Mouse (Mus musculus) E14TG2a.4 (cell line): Measurements from ENCODE around the gene Camk2b.

Experiments
- H3K27me3 ChIP-seq: 2 replicates; pipeline ENCODE4 v1.6.1; 2014; ENCODE audit warnings: low read length, control low read depth; ENCODE audit not compliant: insufficient read depth
- H3K36me3 ChIP-seq: 2 replicates; pipeline ENCODE4 v1.6.1; 2014; ENCODE audit warnings: low read length, control low read depth; ENCODE audit not compliant: insufficient read depth
- H3K4me1 ChIP-seq: replicated peaks from 2 replicates; pipeline ENCODE4 v1.6.1; 2014; ENCODE audit warnings: low read depth, low read length, control low read depth
- H3K4me3 ChIP-seq: replicated peaks from 2 replicates; pipeline ENCODE4 v1.5.1; 2014; ENCODE audit warnings: mild to moderate bottlenecking, low read length
- H3K9me3 ChIP-seq: 2 replicates; pipeline ENCODE4 v1.6.1; 2014; ENCODE audit warnings: low read length, control low read depth
- CTCF ChIP-seq: conservative IDR thresholded peaks from 2 replicates; pipeline ENCODE4 v1.5.1; 2014; ENCODE audit warnings: low read length
- NANOG ChIP-seq: IDR thresholded peaks from 2 replicates; pipeline ENCODE4 v1.6.1; 2014; ENCODE audit warnings: borderline replicate concordance, low read length, mixed read lengths
- POU5F1 ChIP-seq: IDR thresholded peaks from 2 replicates; pipeline ENCODE4 v1.6.1; 2014; ENCODE audit warnings: low read length, borderline replicate concordance

The Camk2b gene

DNA sequence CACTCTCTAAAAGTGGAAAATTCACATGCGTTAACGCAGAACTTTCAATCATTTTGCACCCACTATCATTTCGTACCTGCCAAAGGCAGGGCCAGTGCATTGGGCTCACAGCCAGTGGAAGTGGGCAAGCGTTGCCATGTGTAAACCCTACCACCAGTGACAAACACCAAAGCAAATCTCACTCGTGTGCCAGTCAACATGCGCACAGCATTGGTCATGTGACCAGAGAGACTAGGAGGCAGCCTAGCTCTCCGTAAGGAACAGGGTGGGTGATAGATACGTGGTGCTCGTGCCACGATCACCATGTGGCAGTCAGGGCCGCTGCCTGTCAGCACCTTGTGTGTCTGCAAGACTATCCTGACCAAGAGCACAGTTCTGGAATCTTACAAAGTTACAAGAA is 3.8 kb downstream of the Camk2b start:
- Histone ChIP-seq H3K36me3 (no peaks in the 10 kb centered on the region), H3K9me3 (no peaks in the 10 kb centered on the region), H3K27me3 (peaks cover 39% of the 10 kb centered on the region), H3K4me3 (no peak overlapping the region), H3K4me1 (peaks cover 75% of the 10 kb centered on the region)
- TF ChIP-seq CTCF: no peak
- no peak for TF ChIP-seq NANOG
- no peak for TF ChIP-seq POU5F1

DNA sequence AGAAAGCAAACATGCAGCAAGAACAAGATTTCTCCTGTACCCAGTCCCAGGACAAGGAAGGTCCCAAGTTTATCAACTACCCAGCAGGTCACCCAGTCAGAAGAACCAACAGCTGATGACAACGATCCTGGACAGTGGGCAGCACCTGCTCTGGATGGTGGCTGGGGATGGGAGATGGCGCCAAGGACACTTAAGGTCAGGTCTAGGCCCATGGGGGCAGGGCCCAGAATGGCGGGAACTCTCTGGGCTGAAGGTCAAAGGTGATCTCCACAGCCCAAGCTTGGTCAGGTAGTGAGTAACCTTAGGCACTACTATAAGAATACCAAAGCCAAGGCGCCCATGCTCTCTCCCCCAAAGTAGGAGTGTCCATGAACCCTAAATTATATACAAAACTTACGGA is 4.3 kb downstream of the Camk2b start:
- Histone ChIP-seq H3K36me3 (no peaks in the 10 kb centered on the region), H3K4me1 (peaks cover 71% of the 10 kb centered on the region), H3K27me3 (peaks cover 38% of the 10 kb centered on the region), H3K9me3 (no peaks in the 10 kb centered on the region), H3K4me3 (peak overlapping the region; percentile 49)
- TF ChIP-seq CTCF (no peak), NANOG (no peak), POU5F1 (no peak)

DNA sequence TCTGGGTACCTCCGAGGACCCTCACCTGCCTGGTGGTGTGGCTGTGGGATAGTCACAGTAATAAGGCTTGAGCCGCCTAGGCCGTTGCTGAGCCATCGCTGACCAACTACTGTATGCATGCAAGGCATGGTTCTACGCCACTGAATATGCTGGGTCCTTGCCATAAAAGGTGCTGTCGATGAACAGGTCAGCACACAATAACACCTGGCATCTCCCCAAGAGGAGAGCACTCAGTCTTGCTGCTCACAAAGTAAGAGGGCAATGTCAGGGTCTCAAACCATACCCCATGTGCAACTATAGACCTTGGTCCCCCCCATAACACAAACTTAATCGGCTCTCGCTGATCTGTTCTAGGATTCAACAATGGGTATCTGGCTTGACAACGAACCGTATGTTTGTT is 7.0 kb downstream of the Camk2b start:
- TF ChIP-seq CTCF (no peak), POU5F1 (no peak), NANOG (no peak)
- peaks cover 15% of the 10 kb centered on the region for H3K27me3 ChIP-seq
- no peaks in the 10 kb centered on the region for H3K9me3 ChIP-seq
- H3K4me3 ChIP-seq: no peak overlapping the region
- H3K4me1 ChIP-seq: peaks cover 54% of the 10 kb centered on the region
- H3K36me3 ChIP-seq: no peaks in the 10 kb centered on the region

DNA sequence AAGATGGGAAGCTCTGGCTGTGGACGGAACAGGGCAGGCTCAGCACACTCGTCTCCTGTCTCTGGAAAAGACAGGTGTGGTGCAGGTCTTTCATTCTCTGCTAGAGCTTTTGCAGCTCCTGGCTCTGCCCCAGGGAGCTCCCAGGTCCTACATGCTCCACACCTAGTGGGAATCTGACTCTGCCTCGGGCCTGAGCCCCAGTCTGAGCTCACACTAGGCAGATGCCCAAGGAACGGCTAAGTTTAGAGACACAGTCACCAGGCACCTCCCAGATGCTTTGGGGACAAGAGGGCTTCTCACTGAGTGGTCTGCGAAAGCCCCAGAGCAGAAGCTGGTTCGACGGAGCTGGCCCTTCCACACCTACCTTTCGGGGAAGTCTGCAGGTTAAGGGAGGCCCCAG is 12.8 kb downstream of the Camk2b start:
- H3K4me3 ChIP-seq: no peak overlapping the region
- TF ChIP-seq NANOG (no peak), POU5F1 (no peak), CTCF (no peak)

DNA sequence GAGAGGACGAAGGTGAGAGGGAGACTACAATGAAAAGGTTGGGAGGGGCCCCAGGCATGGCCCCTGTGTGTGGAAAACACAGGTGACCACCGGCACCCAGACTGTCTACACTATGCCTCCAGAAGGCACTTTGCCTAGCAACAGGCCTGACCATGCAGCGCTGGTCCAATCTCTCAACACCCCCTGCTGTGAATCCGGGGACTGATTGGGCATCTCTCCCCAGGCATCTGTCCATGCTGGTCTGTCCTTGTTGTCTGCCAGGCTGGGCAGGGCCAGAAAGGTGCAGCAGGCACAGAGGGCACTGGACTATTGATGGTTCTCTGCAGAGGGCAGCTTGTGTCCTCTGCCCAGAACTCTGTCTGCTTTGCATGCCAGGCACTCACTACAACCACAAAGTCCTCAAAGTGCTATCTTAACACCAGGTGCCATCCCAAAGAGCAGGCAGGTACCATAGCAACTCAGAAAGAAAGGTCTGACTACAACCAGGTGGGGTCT is 16.0 kb downstream of the Camk2b start:
- H3K9me3 ChIP-seq: no peaks in the 10 kb centered on the region
- no peaks in the 10 kb centered on the region for H3K36me3 ChIP-seq
- peaks cover 21% of the 10 kb centered on the region for H3K4me1 ChIP-seq
- TF ChIP-seq CTCF (no peak), POU5F1 (no peak), NANOG (no peak)
- no peaks in the 10 kb centered on the region for H3K27me3 ChIP-seq
- H3K4me3 ChIP-seq: no peak overlapping the region

More for the DNA sequence above, 12.8 kb downstream of the Camk2b start:
- Histone ChIP-seq H3K36me3 (no peaks in the 10 kb centered on the region), H3K9me3 (no peaks in the 10 kb centered on the region), H3K4me1 (peaks cover 17% of the 10 kb centered on the region), H3K27me3 (no peaks in the 10 kb centered on the region)

DNA sequence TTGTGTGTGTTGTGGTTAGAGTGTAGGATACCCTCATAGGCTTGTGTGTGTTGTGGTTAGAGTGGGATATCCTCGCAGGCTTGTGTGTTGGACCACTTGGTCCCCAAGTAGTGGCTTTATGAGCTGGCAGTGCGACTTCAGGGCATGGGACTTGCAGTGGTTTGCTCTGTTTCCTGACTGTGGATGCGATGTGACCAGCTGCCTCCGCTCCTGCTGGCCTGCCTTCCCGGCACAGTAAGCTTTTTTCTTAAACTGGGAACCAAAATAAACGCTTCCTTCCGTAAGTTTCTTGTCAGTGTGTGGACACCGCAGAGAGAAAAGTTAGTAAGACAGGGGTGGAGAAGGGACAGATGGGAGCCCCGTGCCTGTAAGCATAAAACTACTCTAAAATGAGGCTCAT is 18.0 kb downstream of the Camk2b start:
- H3K4me3 ChIP-seq: no peak overlapping the region
- TF ChIP-seq NANOG: no peak
- no peak for TF ChIP-seq POU5F1
- no peak for TF ChIP-seq CTCF
- no peaks in the 10 kb centered on the region for H3K9me3 ChIP-seq
- no peaks in the 10 kb centered on the region for H3K27me3 ChIP-seq
- peaks cover 26% of the 10 kb centered on the region for H3K4me1 ChIP-seq
- no peaks in the 10 kb centered on the region for H3K36me3 ChIP-seq

DNA sequence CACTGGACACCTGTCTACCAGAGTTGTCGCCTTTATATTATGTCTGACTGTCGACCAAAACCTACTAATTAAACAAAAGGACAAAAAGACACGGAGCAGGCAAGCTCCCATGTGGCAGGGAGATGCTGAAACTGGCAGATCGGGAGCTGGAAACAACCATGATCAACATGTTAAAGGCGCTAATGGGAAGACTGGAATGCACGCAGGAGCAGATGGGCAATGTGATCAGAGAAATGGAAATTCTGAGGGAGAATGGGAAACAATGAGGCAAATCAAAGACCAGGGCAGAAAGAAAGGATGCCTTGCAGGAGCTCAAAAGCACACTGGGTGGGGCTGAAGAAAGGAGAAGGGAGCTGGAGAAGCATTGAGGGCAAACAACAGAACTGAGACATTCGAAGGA is 27.2 kb downstream of the Camk2b start:
- Histone ChIP-seq H3K4me1 (peaks cover 60% of the 10 kb centered on the region), H3K9me3 (peaks cover 18% of the 10 kb centered on the region), H3K36me3 (no peaks in the 10 kb centered on the region), H3K27me3 (peaks cover 6% of the 10 kb centered on the region; the same call in 1 of the 2 replicates), H3K4me3 (peak overlapping the region; percentile 48)
- no peak for TF ChIP-seq CTCF
- TF ChIP-seq NANOG: peak; percentile 90

DNA sequence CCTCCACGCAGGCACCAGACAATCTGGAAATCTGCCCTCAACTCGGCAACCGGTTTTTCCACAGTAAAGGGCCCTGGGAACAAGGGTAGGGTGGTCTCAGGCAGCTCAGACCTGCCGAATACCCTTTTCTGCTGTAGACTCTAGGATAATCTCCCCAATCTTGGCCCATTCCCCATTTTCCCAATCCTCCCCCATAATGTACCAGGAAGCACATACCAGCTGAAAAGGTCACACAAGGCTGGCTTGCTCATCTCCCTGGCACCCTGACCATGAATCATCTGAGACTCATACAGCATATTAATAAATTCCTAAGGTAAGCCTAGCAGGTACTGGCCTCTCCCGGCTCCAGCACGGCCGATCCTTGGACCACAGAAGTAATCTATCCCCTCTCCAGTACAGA is 28.5 kb downstream of the Camk2b start:
- peaks cover 6% of the 10 kb centered on the region; the same call in 1 of the 2 replicates for H3K27me3 ChIP-seq
- H3K4me3 ChIP-seq: peak overlapping the region; percentile 48; the same call in 1 of the 2 replicates
- no peaks in the 10 kb centered on the region for H3K36me3 ChIP-seq
- H3K9me3 ChIP-seq: peaks cover 18% of the 10 kb centered on the region
- H3K4me1 ChIP-seq: peaks cover 68% of the 10 kb centered on the region
- no peak for TF ChIP-seq POU5F1
- TF ChIP-seq CTCF: no peak
- TF ChIP-seq NANOG: no peak

DNA sequence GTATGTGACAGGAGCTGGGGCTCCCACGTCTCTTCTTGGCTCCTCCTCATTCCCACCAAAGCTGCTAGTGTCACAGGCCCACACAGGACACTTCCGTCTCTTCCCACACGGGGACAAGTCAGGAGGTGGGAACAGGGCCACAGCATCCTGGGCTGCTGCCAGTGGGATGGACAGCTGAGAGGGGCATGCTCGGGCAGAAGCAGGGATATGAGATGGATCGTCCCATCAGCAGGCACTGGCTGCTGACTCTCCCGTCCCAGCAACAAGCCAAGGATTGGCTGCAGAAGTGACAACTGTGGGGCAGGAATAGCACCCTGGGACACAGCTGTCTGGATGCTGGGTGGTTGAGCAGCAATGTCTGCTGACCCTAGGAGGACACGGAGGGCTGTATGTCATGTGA is 29.0 kb downstream of the Camk2b start:
- TF ChIP-seq POU5F1 (no peak), NANOG (no peak), CTCF (no peak)

More for the DNA sequence above, 29.0 kb downstream of the Camk2b start:
- peaks cover 72% of the 10 kb centered on the region for H3K4me1 ChIP-seq
- no peaks in the 10 kb centered on the region for H3K36me3 ChIP-seq
- H3K9me3 ChIP-seq: peaks cover 18% of the 10 kb centered on the region
- H3K4me3 ChIP-seq: peak overlapping the region; percentile 48; the same call in 1 of the 2 replicates
- H3K27me3 ChIP-seq: peaks cover 6% of the 10 kb centered on the region; the same call in 1 of the 2 replicates
